In genomic region chr10:94688420-94689175, GRCm38 (mm10) we compare ENCODE assay signal across 8 mouse cellular contexts. TPM values are rescaled to one million over a fixed set of nuclear protein-coding genes. Genes with fewer than 3 reads are reported as not detected.
A peak's percentile ranks its signal among the peaks of the same experiment; 100 is the strongest.
DNase-seq lines count a peak whose midpoint lies in the region; ATAC-seq and TF ChIP-seq lines count a peak whose summit lies in the region.

TSS of gene Cep83 (plus strand) at chr10:94688654.

- peak; percentile 89 for TF ChIP-seq POLR2A in thymus, adult 2 months (IDR thresholded peaks at IDR 0.05; ENCODE audit: control insufficient read depth, extremely low read depth, insufficient read depth, low read length, poor library complexity)

- peaks cover 26% of the 10 kb centered on the region for H3K4me1 ChIP-seq in hindbrain, embryonic 10.5 days (replicated peaks)
- peaks cover 7% of the 10 kb centered on the region for H3K4me1 ChIP-seq in lung, embryonic 16.5 days (replicated peaks; ENCODE audit: control insufficient read depth, insufficient read depth, low read length)
- H3K4me1 ChIP-seq in thymus, adult 2 months (replicated peaks; ENCODE audit: control insufficient read depth, insufficient read depth, low read length): peaks cover 4% of the 10 kb centered on the region

- peak; percentile 94 for ATAC-seq in frontal cortex, adult (ENCODE audit: low TSS enrichment)
- ATAC-seq in lung, embryonic 16.5 days (ENCODE audit: low read depth): peak; percentile 99

- 0 out of 2 replicates have a peak, but pooled peaks have one; percentile 46 for TF ChIP-seq CTCF in thymus, adult 2 months (IDR thresholded peaks at IDR 0.05; ENCODE audit: borderline replicate concordance, control insufficient read depth, extremely low read depth, insufficient read depth, low read length, poor library complexity)

- under 1% methylated on average over 86 of the region's 86 CpGs for WGBS in hindbrain, embryonic 10.5 days
- WGBS in lung, embryonic 16.5 days: under 1% methylated on average over 71 of the region's 86 CpGs
- WGBS in thymus, adult 2 months: under 1% methylated on average over 86 of the region's 86 CpGs

- peak within 1 kb of the TSS; percentile 96 for H3K4me3 ChIP-seq in hindbrain, embryonic 10.5 days
- H3K4me3 ChIP-seq in lung, embryonic 16.5 days (ENCODE audit: low read length): peak within 1 kb of the TSS; percentile 99
- peak within 1 kb of the TSS; percentile 87 for H3K4me3 ChIP-seq in thymus, adult 2 months (ENCODE audit: control insufficient read depth, insufficient read depth, low read length)

- H3K4me2 ChIP-seq in lung, embryonic 16.5 days (ENCODE audit: low read depth, low read length): peak within 1 kb of the TSS; percentile 74

- H3K27me3 ChIP-seq in hindbrain, embryonic 10.5 days (ENCODE audit: insufficient read depth, poor library complexity, severe bottlenecking): no peaks in the 10 kb centered on the region
- H3K27me3 ChIP-seq in lung, embryonic 16.5 days (ENCODE audit: control insufficient read depth, insufficient read depth, low read depth, low read length): no peaks in the 10 kb centered on the region
- H3K27me3 ChIP-seq in thymus, adult 2 months (ENCODE audit: control insufficient read depth, insufficient read depth, low read length): no peaks in the 10 kb centered on the region

- DNase-seq in Muller cell, postnatal 12 days (ENCODE audit: inconsistent ontology term): peak; percentile 97
- DNase-seq in cerebellum, adult 9-10 months: peak; percentile 92
- peak; percentile 93 for DNase-seq in hindbrain, embryonic 10.5 days (ENCODE audit: low spot score)
- DNase-seq in layer of hippocampus, adult 9-11 months: peak; percentile 91
- DNase-seq in ovary, adult 18-20 months (ENCODE audit: low spot score): peak; percentile 89
- DNase-seq in thymus, adult 2 months: peak; percentile 93

- H3K9ac ChIP-seq in lung, embryonic 16.5 days (ENCODE audit: low read length): peak within 1 kb of the TSS; percentile 98

- H3K36me3 ChIP-seq in hindbrain, embryonic 10.5 days: peaks cover 13% of the 10 kb centered on the region; the same call in 1 of the 2 replicates
- H3K36me3 ChIP-seq in lung, embryonic 16.5 days (ENCODE audit: control insufficient read depth, insufficient read depth, low read length): no peaks in the 10 kb centered on the region
- no peaks in the 10 kb centered on the region for H3K36me3 ChIP-seq in thymus, adult 2 months (ENCODE audit: control insufficient read depth, insufficient read depth, low read length)

- H3K27ac ChIP-seq in hindbrain, embryonic 10.5 days: peak within 1 kb of the TSS; percentile 98
- H3K27ac ChIP-seq in lung, embryonic 16.5 days (ENCODE audit: low read length): peak within 1 kb of the TSS; percentile 94
- peak within 1 kb of the TSS; percentile 81 for H3K27ac ChIP-seq in thymus, adult 2 months (ENCODE audit: control insufficient read depth, insufficient read depth, low read length)

- H3K9me3 ChIP-seq in hindbrain, embryonic 10.5 days: peaks cover 6% of the 10 kb centered on the region; the same call in 1 of the 2 replicates
- no peaks in the 10 kb centered on the region for H3K9me3 ChIP-seq in lung, embryonic 16.5 days (ENCODE audit: control insufficient read depth, low read length)

RNA-seq across cellular contexts. Expression of gene Cep83, which starts in this region (rescaled TPM):
- polyA plus RNA-seq in hindbrain, embryonic 10.5 days (2016; fragmentation: Nextera tagmentation; extraction: Ambion mirVana): 14.4 and 18.1 TPM in 2 replicates
- polyA plus RNA-seq in lung, embryonic 16.5 days (2015; fragmentation: Nextera tagmentation; extraction: Ambion mirVana): 20.3 and 20.9 TPM in 2 replicates
- polyA plus RNA-seq in thymus, adult 2 months (2012; rRNA removed): 7.7 and 12.8 TPM in 2 replicates

Comparison
In these comparisons a context has a peak if more than half of its experiments do, and no peak if none do; other contexts are left out.
1. Peak in every context shown above with its lines: DNase-seq, ATAC-seq, H3K4me3 ChIP-seq and H3K27ac ChIP-seq.